In the genomic region with DNA sequence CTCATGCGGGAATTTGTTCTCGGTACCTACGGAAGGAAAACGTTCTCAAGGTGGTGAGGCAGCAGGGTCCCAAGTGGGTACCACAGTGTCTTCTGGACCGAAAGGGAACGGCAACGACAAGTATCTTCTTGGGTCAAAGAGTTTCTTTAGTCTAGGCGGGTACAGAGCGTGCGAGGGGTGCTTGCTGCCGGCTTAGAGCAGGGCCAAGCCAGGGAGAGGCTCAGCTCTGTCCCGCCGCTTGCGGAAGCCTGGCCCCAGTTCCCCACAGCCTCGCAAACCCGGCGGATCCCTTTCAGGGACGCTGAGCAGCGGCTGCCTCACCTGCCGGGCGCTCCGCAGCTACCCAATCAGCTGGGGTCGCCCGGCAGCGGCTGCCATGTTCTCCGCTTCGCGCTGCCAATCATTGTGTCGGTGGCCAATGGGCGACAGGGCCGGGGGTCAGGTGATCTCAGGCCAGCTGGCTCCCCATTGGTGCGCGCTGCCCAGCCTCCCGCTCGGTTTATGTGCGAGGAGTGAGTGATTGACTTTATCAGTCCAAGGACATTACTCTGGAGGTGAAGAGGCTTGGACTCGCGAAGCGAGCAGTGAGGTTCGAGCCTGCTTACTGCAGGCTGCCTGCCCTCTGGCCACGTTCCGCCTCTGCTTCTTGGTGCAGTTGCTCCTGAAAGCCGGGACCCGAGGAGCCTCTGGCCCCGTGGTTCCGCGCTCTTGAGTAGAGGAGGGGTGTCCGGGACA, we compare ENCODE assay signal across 8 mouse cellular contexts. TPM values are rescaled to one million over a fixed set of nuclear protein-coding genes. Genes with fewer than 3 reads are reported as not detected.
DNase-seq lines count a peak whose midpoint lies in the region; ATAC-seq lines count a peak whose summit lies in the region.

No protein-coding gene starts in this region.

- DNase-seq in right cerebral cortex, postnatal 14 days = peak; percentile 17
- DNase-seq in right cerebral cortex, postnatal 36 days (ENCODE audit: low spot score in 2 of 2) = no peak
- DNase-seq in embryo, embryonic 10.5 days (ENCODE audit: low spot score) = peak; percentile 85
- peak; percentile 48 for DNase-seq in kidney, postnatal 10 days
- DNase-seq in spleen, postnatal 10 days (ENCODE audit: low spot score in 2 of 2) = no peak
- no peak for DNase-seq in thymus, postnatal 14 days

- no peak overlapping the region for H3K27ac ChIP-seq in heart, embryonic 12.5 days (ENCODE audit: poor library complexity, severe bottlenecking)
- H3K27ac ChIP-seq in midbrain, embryonic 16.5 days (ENCODE audit: low read length) = peak overlapping the region; percentile 80

- 14% methylated on average over 48 of the region's 48 CpGs for WGBS in heart, embryonic 12.5 days
- WGBS in midbrain, embryonic 16.5 days = 15% methylated on average over 43 of the region's 48 CpGs

- peak overlapping the region; percentile 53 for H3K4me3 ChIP-seq in heart, embryonic 12.5 days
- peak overlapping the region; percentile 47 for H3K4me3 ChIP-seq in midbrain, embryonic 16.5 days (ENCODE audit: low read depth, low read length)

- 0 out of 2 replicates have a peak, but pooled peaks cover 3% of the 10 kb centered on the region for H3K9me3 ChIP-seq in heart, embryonic 12.5 days (replicated peaks)
- H3K9me3 ChIP-seq in midbrain, embryonic 16.5 days (replicated peaks; ENCODE audit: control insufficient read depth, low read length, poor library complexity, severe bottlenecking) = no peaks in the 10 kb centered on the region

- H3K4me2 ChIP-seq in heart, embryonic 12.5 days = peak overlapping the region; percentile 76
- peak overlapping the region; percentile 49 for H3K4me2 ChIP-seq in midbrain, embryonic 16.5 days (ENCODE audit: low read length)

- H3K27me3 ChIP-seq in heart, embryonic 12.5 days (replicated peaks) = peaks cover 71% of the 10 kb centered on the region
- no peaks in the 10 kb centered on the region; the same call in 1 of the 2 replicates for H3K27me3 ChIP-seq in midbrain, embryonic 16.5 days (ENCODE audit: control insufficient read depth, insufficient read depth, low read depth, low read length)

- peaks cover 8% of the 10 kb centered on the region; the same call in 1 of the 2 replicates for H3K4me1 ChIP-seq in heart, embryonic 12.5 days (replicated peaks)
- no peaks in the 10 kb centered on the region for H3K4me1 ChIP-seq in midbrain, embryonic 16.5 days (ENCODE audit: control insufficient read depth, insufficient read depth, low read length)

- H3K9ac ChIP-seq in heart, embryonic 12.5 days = peak overlapping the region; percentile 38; the same call in 1 of the 2 replicates
- peak overlapping the region; percentile 59; the same call in 1 of the 2 replicates for H3K9ac ChIP-seq in midbrain, embryonic 16.5 days (ENCODE audit: low read depth, low read length)

- ATAC-seq in heart, embryonic 12.5 days (ENCODE audit: insufficient number of reproducible peaks, low FRiP score) = peak; percentile 90
- peak; percentile 95 for ATAC-seq in midbrain, embryonic 16.5 days

- no peaks in the 10 kb centered on the region for H3K36me3 ChIP-seq in heart, embryonic 12.5 days
- H3K36me3 ChIP-seq in midbrain, embryonic 16.5 days (ENCODE audit: control insufficient read depth, insufficient read depth, low read length) = no peaks in the 10 kb centered on the region

RNA-seq across cellular contexts. Expression of a gene that starts 7.8 kb away (rescaled TPM):
- polyA plus RNA-seq in heart, embryonic 12.5 days (2016; fragmentation: Nextera tagmentation; extraction: Ambion mirVana) = 0.19 and 0.26 TPM in 2 replicates
- 15.7 and 27.5 TPM in 2 replicates for polyA plus RNA-seq in midbrain, embryonic 16.5 days (2015; fragmentation: Nextera tagmentation; extraction: Ambion mirVana)

Comparison
In these comparisons a context has a peak if more than half of its experiments do, and no peak if none do; other contexts are left out.
1. DNase-seq: peak in right cerebral cortex, postnatal 14 days (single experiment), embryo, embryonic 10.5 days (single experiment) and kidney, postnatal 10 days (single experiment); none in right cerebral cortex, postnatal 36 days (0 of 2), spleen, postnatal 10 days (0 of 2) and thymus, postnatal 14 days (single experiment).
2. RNA of a gene that starts 7.8 kb away (polyA plus RNA-seq): 15.7 to 27.5 TPM in midbrain, embryonic 16.5 days; 0.19 to 0.26 TPM in heart, embryonic 12.5 days; every median in the first group is over 10 times any median in the second.